Mouse (Mus musculus): ENCODE measurements around the gene Vegfd. TPM values are rescaled to one million over a fixed set of nuclear protein-coding genes. Genes with fewer than 3 reads are reported as not detected.
A peak's percentile ranks its signal among the peaks of the same experiment; 100 is the strongest.

The Vegfd gene
- polyA plus RNA-seq (2015; fragmentation: Nextera tagmentation; extraction: Ambion mirVana), result 0.13 and 0.19 TPM in 2 replicates

DNA sequence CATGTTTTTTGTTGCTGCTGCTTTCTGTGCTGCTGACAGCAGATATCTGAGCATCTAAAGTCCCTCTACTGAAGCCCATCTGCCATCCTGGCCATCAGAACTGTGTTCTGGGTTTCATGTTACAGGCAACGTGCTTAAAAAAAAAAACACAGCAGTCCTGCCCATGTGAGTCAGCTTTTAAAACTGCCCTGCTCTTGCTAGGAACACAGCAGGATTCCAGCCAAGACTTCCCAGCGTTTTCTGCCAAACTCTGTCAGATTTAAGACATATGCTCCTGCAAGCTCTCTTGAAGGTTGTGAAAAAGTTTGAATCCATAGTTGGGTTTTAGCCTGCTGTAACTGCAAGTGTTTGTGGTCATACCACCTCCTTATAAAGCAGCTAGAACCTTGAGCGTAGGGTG, at the start of gene Vegfd:
Gene Vegfd (plus strand): TSS at position 298 of the 400 bp plus-strand sequence.
- Histone ChIP-seq H3K9me3 (no peaks in the 10 kb centered on the region), H3K4me2 (no peak within 1 kb of the TSS), H3K36me3 (replicated peaks) (no peaks in the 10 kb centered on the region), H3K4me3 (no peak within 1 kb of the TSS), H3K27me3 (replicated peaks) (no peaks in the 10 kb centered on the region; the same call in none of the 2 replicates), H3K9ac (no peak within 1 kb of the TSS), H3K27ac (no peak within 1 kb of the TSS), H3K4me1 (no peaks in the 10 kb centered on the region)
- 40% methylated on average over 3 of the region's 3 CpGs for WGBS
- ATAC-seq (replicated peaks), result no peak

GRCm38 (mm10) chrX:164323391-164323913, 49.7 kb upstream of the Vegfd start:
- ATAC-seq (replicated peaks), result no peak
- Histone ChIP-seq H3K9ac (no peak overlapping the region), H3K36me3 (replicated peaks) (no peaks in the 10 kb centered on the region), H3K4me1 (no peaks in the 10 kb centered on the region), H3K27ac (no peak overlapping the region), H3K27me3 (replicated peaks) (no peaks in the 10 kb centered on the region), H3K4me2 (no peak overlapping the region), H3K4me3 (no peak overlapping the region), H3K9me3 (no peaks in the 10 kb centered on the region)
- 81% methylated on average over 4 of the region's 4 CpGs for WGBS

GRCm38 (mm10) chrX:164330351-164330750, 42.8 kb upstream of the Vegfd start:
- H3K27ac ChIP-seq, result no peak overlapping the region
- no peak overlapping the region for H3K9ac ChIP-seq
- H3K4me3 ChIP-seq, result no peak overlapping the region
- H3K9me3 ChIP-seq, result no peaks in the 10 kb centered on the region
- no peaks in the 10 kb centered on the region for H3K36me3 ChIP-seq (replicated peaks)
- H3K4me2 ChIP-seq, result no peak overlapping the region
- no peaks in the 10 kb centered on the region for H3K27me3 ChIP-seq (replicated peaks)
- no peaks in the 10 kb centered on the region for H3K4me1 ChIP-seq
- ATAC-seq (replicated peaks), result no peak
- 81% methylated on average over 2 of the region's 2 CpGs for WGBS

DNA sequence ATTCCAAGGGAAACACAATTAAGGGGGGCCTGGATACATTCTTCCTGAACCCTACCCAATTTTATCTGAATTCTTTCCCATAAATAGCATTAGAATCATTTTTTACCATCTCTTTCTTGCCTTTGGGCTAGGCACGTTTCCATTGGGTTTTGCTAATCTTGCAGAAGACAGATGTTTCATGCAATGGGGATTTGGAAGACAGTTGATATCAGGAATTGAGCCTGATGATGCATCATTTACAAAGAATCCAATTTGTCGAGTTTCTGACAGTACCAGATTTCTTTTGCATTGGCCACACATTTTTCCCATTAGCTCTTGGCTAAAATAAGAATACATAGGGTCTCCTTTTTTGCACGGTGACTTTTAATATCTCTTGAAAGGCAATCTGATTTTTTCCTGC, 42.4 kb upstream of the Vegfd start:
- Histone ChIP-seq H3K36me3 (replicated peaks) (no peaks in the 10 kb centered on the region), H3K9me3 (no peaks in the 10 kb centered on the region), H3K4me1 (no peaks in the 10 kb centered on the region), H3K4me2 (no peak overlapping the region), H3K4me3 (no peak overlapping the region), H3K27ac (no peak overlapping the region), H3K27me3 (replicated peaks) (no peaks in the 10 kb centered on the region), H3K9ac (no peak overlapping the region)
- WGBS, result 80% methylated on average over 3 of the region's 3 CpGs
- ATAC-seq (replicated peaks), result no peak

DNA sequence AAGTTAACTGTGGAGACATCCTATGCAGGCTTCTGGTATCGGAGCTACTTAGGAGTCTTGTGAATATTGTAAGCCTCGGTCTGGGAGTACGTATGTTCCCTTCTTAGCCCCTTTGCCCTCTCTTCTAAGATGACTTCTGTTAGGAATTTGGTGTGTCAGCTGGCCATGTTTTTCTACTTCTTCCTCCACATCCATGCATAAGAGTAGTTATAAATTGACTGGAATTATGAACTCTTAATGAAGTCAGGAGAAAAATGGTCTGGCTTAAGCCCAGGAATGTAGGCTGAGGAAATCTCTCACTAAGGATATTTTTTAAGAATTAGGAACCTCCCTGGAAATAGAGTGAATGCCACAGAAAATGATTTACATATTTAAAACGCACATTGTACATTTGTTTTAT, 34.6 kb upstream of the Vegfd start:
- WGBS, result 93% methylated on average over 4 of the region's 4 CpGs
- no peak overlapping the region for H3K9ac ChIP-seq
- no peak for ATAC-seq (replicated peaks)
- no peak overlapping the region for H3K4me2 ChIP-seq
- H3K27me3 ChIP-seq (replicated peaks), result no peaks in the 10 kb centered on the region
- H3K27ac ChIP-seq, result no peak overlapping the region
- no peak overlapping the region for H3K4me3 ChIP-seq
- no peaks in the 10 kb centered on the region for H3K4me1 ChIP-seq
- no peaks in the 10 kb centered on the region for H3K9me3 ChIP-seq
- no peaks in the 10 kb centered on the region for H3K36me3 ChIP-seq (replicated peaks)

DNA sequence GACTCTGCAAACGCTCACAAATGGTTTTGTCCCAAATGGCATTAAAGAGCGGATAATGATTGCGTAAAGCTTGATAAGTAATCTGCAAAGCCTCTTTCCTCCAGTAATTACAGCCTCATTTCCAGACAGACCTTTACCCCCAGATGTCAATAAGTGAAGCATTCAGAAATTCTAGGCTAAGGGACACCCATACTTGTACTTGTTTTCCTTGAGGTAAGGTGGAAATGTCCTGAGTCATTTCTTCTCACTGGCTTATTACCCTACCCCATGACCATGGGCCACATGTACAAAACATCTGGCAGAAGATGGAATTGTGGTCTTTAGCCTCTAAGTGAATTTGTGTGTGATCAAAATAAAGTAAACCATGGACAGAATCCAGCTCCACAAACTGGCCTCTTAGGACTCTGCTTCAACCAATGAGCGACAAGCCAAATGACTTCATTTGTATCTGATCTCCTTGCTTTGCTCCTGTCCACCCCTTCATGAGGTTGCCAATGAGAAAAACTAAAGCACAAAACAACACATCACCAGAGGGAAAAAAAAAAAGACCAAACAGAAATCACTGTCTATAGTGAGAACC, 27.7 kb upstream of the Vegfd start:
- H3K9me3 ChIP-seq, result no peaks in the 10 kb centered on the region
- H3K4me1 ChIP-seq, result no peaks in the 10 kb centered on the region
- no peak overlapping the region for H3K27ac ChIP-seq
- H3K27me3 ChIP-seq (replicated peaks), result no peaks in the 10 kb centered on the region
- 88% methylated on average over 4 of the region's 4 CpGs for WGBS
- no peak for ATAC-seq (replicated peaks)
- H3K4me2 ChIP-seq, result no peak overlapping the region
- H3K4me3 ChIP-seq, result no peak overlapping the region
- no peaks in the 10 kb centered on the region for H3K36me3 ChIP-seq (replicated peaks)
- no peak overlapping the region for H3K9ac ChIP-seq

- 88% methylated on average over 3 of the region's 3 CpGs for WGBS
- H3K27ac ChIP-seq, result no peak overlapping the region
- ATAC-seq (replicated peaks), result no peak
Measured at GRCm38 (mm10) chrX:164348937-164349336, 24.2 kb upstream of the Vegfd start.

DNA sequence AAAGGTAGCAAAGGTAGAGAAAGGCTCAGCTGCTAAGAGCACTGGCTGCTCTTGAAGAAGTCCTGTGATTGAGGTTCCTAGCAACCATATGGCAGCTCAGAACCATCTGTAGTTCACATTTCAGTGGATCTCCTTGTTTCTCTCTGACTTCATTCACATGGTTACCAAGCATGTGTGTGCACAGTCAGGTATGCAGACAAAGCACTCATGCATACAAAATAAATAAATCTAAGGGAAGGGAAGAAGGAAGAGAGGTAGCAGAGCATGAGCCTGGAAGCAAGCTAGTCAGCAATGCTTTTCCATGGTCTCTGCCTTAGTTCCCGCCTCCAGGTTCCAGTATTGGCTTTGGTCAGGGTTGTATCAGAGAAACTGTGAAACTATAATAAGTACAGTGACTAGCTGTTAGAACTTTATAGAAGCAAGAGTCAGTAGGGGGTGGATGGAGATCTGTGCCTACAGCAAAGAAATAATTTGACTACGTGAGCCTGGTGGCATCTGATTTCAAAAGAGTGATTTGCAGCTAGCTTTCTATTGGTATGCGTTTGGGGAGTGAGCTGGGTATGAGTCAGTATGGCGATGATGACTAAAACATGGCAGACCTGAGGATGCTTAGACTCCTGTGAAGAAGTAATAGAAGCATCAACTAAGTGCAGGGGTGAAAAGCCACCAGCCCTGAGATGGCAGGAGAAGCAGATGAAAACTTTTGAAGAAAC, 7.9 kb upstream of the Vegfd start:
- Histone ChIP-seq H3K27me3 (replicated peaks) (no peaks in the 10 kb centered on the region), H3K27ac (no peak overlapping the region), H3K4me2 (no peak overlapping the region), H3K9me3 (no peaks in the 10 kb centered on the region), H3K4me3 (no peak overlapping the region), H3K36me3 (replicated peaks) (no peaks in the 10 kb centered on the region), H3K4me1 (no peaks in the 10 kb centered on the region), H3K9ac (no peak overlapping the region)
- WGBS, result 85% methylated on average over 4 of the region's 4 CpGs
- ATAC-seq (replicated peaks), result no peak

More at GRCm38 (mm10) chrX:164348937-164349336, 24.2 kb upstream of the Vegfd start:
- H3K4me1 ChIP-seq, result no peaks in the 10 kb centered on the region
- H3K9me3 ChIP-seq, result no peaks in the 10 kb centered on the region
- H3K27me3 ChIP-seq (replicated peaks), result no peaks in the 10 kb centered on the region
- H3K4me3 ChIP-seq, result no peak overlapping the region
- no peak overlapping the region for H3K4me2 ChIP-seq
- H3K9ac ChIP-seq, result no peak overlapping the region
- H3K36me3 ChIP-seq (replicated peaks), result no peaks in the 10 kb centered on the region

- Histone ChIP-seq H3K27me3 (replicated peaks) (no peaks in the 10 kb centered on the region; the same call in 1 of the 2 replicates), H3K36me3 (replicated peaks) (no peaks in the 10 kb centered on the region), H3K4me3 (no peak overlapping the region), H3K4me1 (no peaks in the 10 kb centered on the region), H3K27ac (no peak overlapping the region), H3K9ac (no peak overlapping the region), H3K4me2 (no peak overlapping the region), H3K9me3 (no peaks in the 10 kb centered on the region)
- 88% methylated on average over 3 of the region's 3 CpGs for WGBS
- ATAC-seq (replicated peaks), result no peak
Measured at GRCm38 (mm10) chrX:164370576-164370975, 2.6 kb upstream of the Vegfd start.

- Histone ChIP-seq H3K9me3 (no peaks in the 10 kb centered on the region), H3K27me3 (replicated peaks) (peaks cover 4% of the 10 kb centered on the region), H3K4me3 (no peak overlapping the region), H3K4me2 (no peak overlapping the region), H3K36me3 (replicated peaks) (no peaks in the 10 kb centered on the region), H3K27ac (no peak overlapping the region), H3K4me1 (no peaks in the 10 kb centered on the region), H3K9ac (no peak overlapping the region)
- ATAC-seq (replicated peaks), result no peak
- WGBS, result 60% methylated on average over 5 of the region's 5 CpGs
Measured at GRCm38 (mm10) chrX:164374586-164374985, 1.4 kb downstream of the Vegfd start.

DNA sequence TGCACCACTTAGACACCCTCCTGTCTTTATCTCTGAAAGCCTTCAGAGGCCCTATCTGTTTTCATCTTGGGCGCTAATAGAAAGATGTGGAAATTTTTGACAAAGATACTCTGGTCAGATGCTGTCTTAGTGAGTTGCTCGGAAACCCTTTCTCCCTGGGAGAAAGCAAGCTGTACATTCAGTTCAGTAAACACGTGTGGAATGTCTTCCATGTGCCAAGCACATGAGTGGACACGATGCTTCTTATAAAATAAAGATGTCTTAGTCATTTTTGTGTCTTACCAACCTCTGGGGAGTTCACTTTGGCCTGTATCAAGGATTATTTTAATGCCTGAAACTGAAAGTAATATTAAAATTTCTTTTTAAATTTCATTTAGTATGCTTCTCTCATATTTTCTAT, 6.5 kb downstream of the Vegfd start:
- Histone ChIP-seq H3K36me3 (replicated peaks) (no peaks in the 10 kb centered on the region), H3K4me2 (no peak overlapping the region), H3K4me1 (no peaks in the 10 kb centered on the region), H3K4me3 (no peak overlapping the region), H3K9me3 (no peaks in the 10 kb centered on the region), H3K27me3 (replicated peaks) (peaks cover 9% of the 10 kb centered on the region; the same call in 1 of the 2 replicates), H3K27ac (no peak overlapping the region), H3K9ac (no peak overlapping the region)
- WGBS, result 87% methylated on average over 4 of the region's 4 CpGs
- ATAC-seq (replicated peaks), result no peak

DNA sequence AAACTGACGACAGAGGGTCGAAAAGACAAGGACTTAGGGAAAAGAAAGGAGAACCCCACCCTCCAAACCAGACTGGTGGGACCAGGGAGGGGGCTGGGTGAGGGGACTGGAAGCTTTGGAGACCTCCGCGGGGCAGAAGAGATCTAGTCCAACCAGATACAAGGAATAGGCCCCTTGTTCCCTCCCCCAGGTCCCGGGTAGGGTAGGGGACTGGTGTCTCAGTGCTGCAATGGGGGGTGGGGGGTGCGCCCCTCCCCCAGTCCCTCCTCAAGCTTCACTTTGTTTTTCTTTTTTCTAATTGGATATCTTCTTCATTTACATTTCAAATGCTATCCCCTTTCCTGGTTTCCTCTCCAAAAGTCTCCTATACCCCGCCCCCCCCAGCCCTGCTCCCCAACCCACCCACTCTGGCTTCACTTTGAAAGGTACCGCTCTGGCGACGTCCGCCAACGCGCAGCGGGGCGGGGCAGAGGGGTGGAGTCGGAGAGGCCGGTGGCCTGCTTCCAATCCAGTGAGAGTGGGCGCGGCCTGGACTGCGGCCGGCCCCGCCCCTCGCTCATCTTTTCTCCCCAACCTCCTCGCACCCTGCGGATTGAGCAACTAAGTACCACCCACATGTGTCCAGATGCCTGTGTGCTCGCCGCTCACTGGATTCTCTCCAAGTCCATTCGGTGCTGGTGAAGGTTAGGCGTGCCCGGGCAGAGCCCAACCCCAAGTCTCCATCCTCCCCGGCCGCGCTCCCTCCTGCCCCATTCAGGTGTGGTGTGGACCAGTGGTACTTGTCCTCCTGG, 8.6 kb downstream of the Vegfd start:
- Histone ChIP-seq H3K36me3 (replicated peaks) (no peaks in the 10 kb centered on the region), H3K9me3 (no peaks in the 10 kb centered on the region), H3K4me1 (no peaks in the 10 kb centered on the region), H3K27ac (no peak overlapping the region), H3K4me2 (peak overlapping the region; percentile 80), H3K27me3 (replicated peaks) (peaks cover 9% of the 10 kb centered on the region; the same call in 1 of the 2 replicates), H3K4me3 (peak overlapping the region; percentile 43), H3K9ac (peak overlapping the region; percentile 27; the same call in 1 of the 2 replicates)
- ATAC-seq (replicated peaks), result peak; percentile 100
- 28% methylated on average over 33 of the region's 33 CpGs for WGBS
